Mouse (Mus musculus): ENCODE results near the gene Taf9.

Gene Taf9

DNA sequence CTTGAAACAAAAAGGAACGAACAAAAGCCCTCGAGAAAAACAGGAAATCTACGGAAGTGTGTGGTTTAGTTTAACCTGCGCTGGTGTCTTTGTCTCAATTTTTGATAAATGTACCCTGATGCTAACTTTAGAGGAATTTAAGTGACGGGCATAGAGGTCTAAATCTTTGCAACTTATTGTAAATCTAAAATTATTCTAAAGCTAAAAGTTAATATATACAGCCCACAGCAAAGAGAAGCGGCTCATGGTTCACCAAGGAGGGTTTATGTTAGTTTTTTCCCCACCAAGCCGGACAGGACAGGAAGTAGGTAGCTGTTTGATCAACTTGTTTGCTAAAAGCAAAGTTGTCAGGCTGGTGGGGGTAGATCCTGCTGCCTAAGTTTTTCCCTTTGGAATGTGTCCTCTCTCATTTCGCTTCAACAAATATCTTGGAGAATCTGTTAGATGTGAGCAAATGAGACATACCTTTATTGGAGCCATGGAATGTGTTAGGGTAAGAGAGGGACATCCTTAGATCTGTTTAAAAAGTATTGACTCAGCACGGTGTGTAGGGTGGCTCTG, 18.9 kb downstream of the Taf9 start:
- peak; percentile 51 for DNase-seq (ENCODE audit: low spot score)

DNA sequence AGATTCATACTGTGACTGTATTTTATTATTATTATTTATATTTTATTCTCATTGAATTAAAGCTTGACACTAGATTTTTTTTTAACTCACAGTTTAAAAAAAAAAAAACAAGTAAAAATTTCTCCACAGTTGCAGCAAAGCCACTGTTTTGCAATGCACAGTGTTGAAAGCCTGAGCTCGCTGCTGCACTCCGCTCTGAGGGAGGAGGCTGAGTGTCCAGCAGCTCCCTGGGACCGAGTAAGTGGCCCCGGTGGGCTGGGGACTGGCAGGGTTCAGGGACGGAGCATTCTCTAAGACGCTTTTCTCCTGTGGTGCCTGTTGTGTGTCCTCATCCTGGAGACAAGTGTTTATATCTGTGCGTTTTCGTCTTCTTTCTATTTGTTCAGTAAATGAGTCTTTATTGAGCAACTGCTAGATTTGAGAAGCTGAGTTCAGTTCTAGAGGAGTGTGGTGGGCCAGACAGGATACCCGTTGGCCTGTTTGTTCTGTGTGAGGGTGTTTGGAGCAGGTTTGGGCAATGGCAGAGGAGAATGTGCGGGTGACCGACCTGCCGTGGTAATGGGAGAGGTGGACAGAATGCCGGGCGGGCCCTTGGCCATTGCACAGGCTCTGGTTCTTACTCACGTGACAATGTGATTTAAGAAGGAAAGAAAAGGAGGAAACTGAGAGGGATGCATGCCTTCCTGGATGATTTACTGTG, 24.7 kb downstream of the Taf9 start:
- DNase-seq (ENCODE audit: low spot score), result no peak

DNA sequence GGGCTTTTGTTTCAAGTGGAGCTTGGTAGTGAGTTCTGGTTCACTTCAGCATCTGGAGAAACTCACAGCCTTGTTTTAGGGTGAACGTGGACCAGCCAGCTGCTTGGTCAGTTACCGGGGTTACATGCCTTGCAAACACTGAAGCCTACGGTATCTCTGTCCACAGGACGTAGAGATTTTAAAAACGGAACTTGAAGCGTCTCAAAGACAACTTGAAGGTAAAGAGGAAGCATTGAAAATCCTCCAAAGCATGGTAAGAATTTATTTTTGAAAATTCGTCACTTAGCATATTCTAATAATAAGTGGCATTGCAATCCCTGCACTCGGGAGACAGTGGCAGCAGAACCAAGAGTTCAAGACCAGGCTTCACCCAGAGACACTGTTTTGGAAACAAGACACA, 30.2 kb downstream of the Taf9 start:
- no peak for DNase-seq (ENCODE audit: low spot score)

- DNase-seq (ENCODE audit: low spot score), result no peak
Measured at GRCm38 (mm10) chr13:100682837-100683236, 31.5 kb downstream of the Taf9 start.

GRCm38 (mm10) chr13:100684355-100684754, 33.0 kb downstream of the Taf9 start:
- no peak for DNase-seq (ENCODE audit: low spot score)

GRCm38 (mm10) chr13:100687513-100687912, 36.1 kb downstream of the Taf9 start:
- DNase-seq (ENCODE audit: low spot score), result no peak

- no peak for DNase-seq (ENCODE audit: low spot score)
Measured at GRCm38 (mm10) chr13:100697541-100697940, 46.2 kb downstream of the Taf9 start.

DNA sequence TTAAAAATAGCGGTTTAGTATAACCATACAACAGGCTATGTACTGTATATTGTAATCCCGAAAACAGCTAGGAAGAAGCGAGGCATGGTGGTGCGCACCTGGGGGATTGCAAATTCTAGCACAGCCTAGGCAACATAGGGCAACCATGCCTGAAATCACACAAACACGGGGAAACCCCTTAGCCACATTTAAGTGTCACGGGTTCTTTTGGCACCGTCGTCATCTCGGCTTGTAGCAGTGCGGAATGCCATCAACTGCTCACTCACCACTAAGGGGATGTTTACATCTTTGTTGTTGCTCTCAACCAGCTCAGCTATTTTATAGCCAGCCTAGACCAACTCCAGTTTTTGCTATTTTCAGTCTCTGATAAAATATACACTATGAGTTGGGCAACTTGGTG, 47.5 kb downstream of the Taf9 start:
- no peak for DNase-seq (ENCODE audit: low spot score)

DNA sequence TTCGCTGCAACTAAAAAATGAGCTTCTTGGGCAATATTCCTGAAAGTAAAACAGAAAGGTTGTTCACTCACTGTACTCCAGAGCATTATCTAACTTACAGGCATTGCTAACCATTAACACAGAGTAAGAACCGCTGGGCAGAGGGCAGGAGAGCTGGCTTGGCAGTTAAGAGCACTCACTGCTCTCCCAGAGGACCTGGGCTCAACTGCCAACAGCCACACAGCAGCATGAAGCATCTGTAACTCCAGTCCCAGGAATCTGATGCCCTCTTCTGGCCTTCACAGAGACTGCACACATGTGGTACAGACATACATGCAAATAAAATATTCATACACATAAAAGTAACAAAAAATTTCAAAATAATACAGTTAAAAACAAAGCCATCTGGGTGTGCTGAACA, 52.1 kb downstream of the Taf9 start:
- no peak for DNase-seq (ENCODE audit: low spot score)

Measured in yolk sac, embryonic 10.5 days (tissue).